Mouse (Mus musculus): ENCODE results near the gene Klf12. TPM values are rescaled to one million over a fixed set of nuclear protein-coding genes. Genes with fewer than 3 reads are reported as not detected.

Gene Klf12
- polyA plus RNA-seq, 1 experiment from 2014 or later, result 45.1 TPM

- Histone ChIP-seq H3K9ac (replicated peaks) (no peak overlapping the region), H3K9me3 (no peaks in the 10 kb centered on the region), H3K36me3 (no peaks in the 10 kb centered on the region), H3K4me2 (replicated peaks) (no peak overlapping the region), H3K27me3 (no peaks in the 10 kb centered on the region), H3K4me3 (no peak overlapping the region), H3K27ac (replicated peaks) (no peak overlapping the region), H3K4me1 (no peaks in the 10 kb centered on the region)
- peak; percentile 46; the same call in 1 of the 2 replicates for ATAC-seq (replicated peaks)
- WGBS, result 66% methylated on average over 4 of the region's 4 CpGs
Observed at GRCm38 (mm10) chr14:99967920-99968319, 316.6 kb downstream of the Klf12 start.

GRCm38 (mm10) chr14:99960500-99961229 lies 323.8 kb downstream of the Klf12 start:
- no peak overlapping the region for H3K9ac ChIP-seq (replicated peaks)
- H3K27ac ChIP-seq (replicated peaks), result no peak overlapping the region
- WGBS, result 93% methylated on average over 10 of the region's 10 CpGs
- H3K4me3 ChIP-seq, result no peak overlapping the region
- no peak overlapping the region for H3K4me2 ChIP-seq (replicated peaks)
- H3K36me3 ChIP-seq, result no peaks in the 10 kb centered on the region
- 0 out of 2 replicates have a peak, but pooled peaks cover 5% of the 10 kb centered on the region for H3K9me3 ChIP-seq
- H3K27me3 ChIP-seq, result no peaks in the 10 kb centered on the region
- no peak for ATAC-seq (replicated peaks)
- H3K4me1 ChIP-seq, result no peaks in the 10 kb centered on the region

- Histone ChIP-seq H3K4me1 (no peaks in the 10 kb centered on the region), H3K4me3 (no peak overlapping the region), H3K9me3 (no peaks in the 10 kb centered on the region), H3K27me3 (no peaks in the 10 kb centered on the region), H3K9ac (replicated peaks) (no peak overlapping the region), H3K27ac (replicated peaks) (no peak overlapping the region), H3K4me2 (replicated peaks) (no peak overlapping the region), H3K36me3 (no peaks in the 10 kb centered on the region)
- 85% methylated on average over 4 of the region's 4 CpGs for WGBS
- ATAC-seq (replicated peaks), result no peak; the same call in 1 of the 2 replicates
Observed at GRCm38 (mm10) chr14:99955133-99955532, 329.3 kb downstream of the Klf12 start.

- Histone ChIP-seq H3K27me3 (no peaks in the 10 kb centered on the region), H3K9ac (replicated peaks) (no peak overlapping the region), H3K27ac (replicated peaks) (peak overlapping the region; percentile 67), H3K4me3 (no peak overlapping the region), H3K9me3 (no peaks in the 10 kb centered on the region), H3K36me3 (no peaks in the 10 kb centered on the region), H3K4me1 (peaks cover 33% of the 10 kb centered on the region), H3K4me2 (replicated peaks) (no peak overlapping the region)
- 20% methylated on average over 17 of the region's 17 CpGs for WGBS
- peak; percentile 76 for ATAC-seq (replicated peaks)
Observed at GRCm38 (mm10) chr14:99944221-99945108, 340.0 kb downstream of the Klf12 start.

DNA sequence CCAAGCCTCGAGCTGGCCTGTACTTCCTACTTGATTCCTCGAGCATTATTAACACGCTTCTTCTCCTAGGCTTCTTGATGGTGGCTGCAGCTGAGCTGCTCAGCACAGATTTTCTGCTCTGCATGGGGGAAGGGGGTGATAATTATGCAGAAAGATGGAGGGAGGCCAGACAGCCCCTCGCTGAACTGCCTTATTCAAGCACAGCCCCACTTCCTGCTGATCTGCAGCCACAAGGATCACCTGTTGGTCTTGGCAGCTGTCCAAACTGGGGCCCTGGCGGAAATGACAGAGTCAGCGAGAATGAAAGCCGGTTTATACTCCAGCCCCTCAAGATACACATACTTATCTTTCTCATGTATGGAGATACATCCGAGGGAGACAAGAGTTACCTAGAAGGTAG lies 341.3 kb downstream of the Klf12 start:
- H3K36me3 ChIP-seq, result no peaks in the 10 kb centered on the region
- H3K9me3 ChIP-seq, result no peaks in the 10 kb centered on the region
- no peak overlapping the region for H3K4me3 ChIP-seq
- H3K27ac ChIP-seq (replicated peaks), result peak overlapping the region; percentile 67
- H3K27me3 ChIP-seq, result no peaks in the 10 kb centered on the region
- H3K4me2 ChIP-seq (replicated peaks), result peak overlapping the region; percentile 10; the same call in 1 of the 2 replicates
- H3K9ac ChIP-seq (replicated peaks), result no peak overlapping the region
- peak; percentile 94 for ATAC-seq (replicated peaks)
- WGBS, result 2% methylated on average over 8 of the region's 8 CpGs
- peaks cover 33% of the 10 kb centered on the region for H3K4me1 ChIP-seq

- Histone ChIP-seq H3K9me3 (no peaks in the 10 kb centered on the region), H3K36me3 (no peaks in the 10 kb centered on the region), H3K27ac (replicated peaks) (no peak overlapping the region), H3K4me2 (replicated peaks) (no peak overlapping the region), H3K9ac (replicated peaks) (no peak overlapping the region), H3K4me3 (no peak overlapping the region), H3K4me1 (peaks cover 5% of the 10 kb centered on the region; the same call in 1 of the 2 replicates), H3K27me3 (no peaks in the 10 kb centered on the region)
- 83% methylated on average over 5 of the region's 5 CpGs for whole genome bisulfite sequencing
- ATAC-seq (replicated peaks), result no peak
Observed at GRCm38 (mm10) chr14:99933456-99933855, 351.0 kb downstream of the Klf12 start.

- no peaks in the 10 kb centered on the region for H3K36me3 ChIP-seq
- no peaks in the 10 kb centered on the region for H3K9me3 ChIP-seq
- no peak overlapping the region for H3K27ac ChIP-seq (replicated peaks)
- H3K4me1 ChIP-seq, result peaks cover 5% of the 10 kb centered on the region; the same call in 1 of the 2 replicates
- no peak overlapping the region for H3K9ac ChIP-seq (replicated peaks)
- no peak overlapping the region for H3K4me2 ChIP-seq (replicated peaks)
- H3K27me3 ChIP-seq, result no peaks in the 10 kb centered on the region
- 5% methylated on average over 4 of the region's 4 CpGs for WGBS
- no peak overlapping the region for H3K4me3 ChIP-seq
- ATAC-seq (replicated peaks), result peak; percentile 76
Observed at GRCm38 (mm10) chr14:99931879-99932278, 352.6 kb downstream of the Klf12 start.

GRCm38 (mm10) chr14:99911912-99912311 lies 372.6 kb downstream of the Klf12 start:
- Histone ChIP-seq H3K36me3 (no peaks in the 10 kb centered on the region), H3K4me3 (no peak overlapping the region), H3K9me3 (no peaks in the 10 kb centered on the region), H3K4me1 (0 out of 2 replicates have a peak, but pooled peaks cover 3% of the 10 kb centered on the region), H3K27me3 (no peaks in the 10 kb centered on the region), H3K27ac (replicated peaks) (no peak overlapping the region), H3K4me2 (replicated peaks) (no peak overlapping the region), H3K9ac (replicated peaks) (no peak overlapping the region)
- 63% methylated on average over 3 of the region's 3 CpGs for WGBS
- no peak for ATAC-seq (replicated peaks)

- Histone ChIP-seq H3K4me3 (no peak overlapping the region), H3K27ac (replicated peaks) (no peak overlapping the region), H3K9me3 (no peaks in the 10 kb centered on the region), H3K9ac (replicated peaks) (no peak overlapping the region), H3K4me2 (replicated peaks) (no peak overlapping the region), H3K27me3 (no peaks in the 10 kb centered on the region), H3K36me3 (no peaks in the 10 kb centered on the region), H3K4me1 (0 out of 2 replicates have a peak, but pooled peaks cover 3% of the 10 kb centered on the region)
- peak; percentile 51 for ATAC-seq (replicated peaks)
- 67% methylated on average over 2 of the region's 5 CpGs for WGBS
Observed at GRCm38 (mm10) chr14:99910876-99911275, 373.6 kb downstream of the Klf12 start.

- no peak overlapping the region for H3K27ac ChIP-seq (replicated peaks)
- no peak overlapping the region for H3K9ac ChIP-seq (replicated peaks)
- ATAC-seq (replicated peaks), result no peak
- no peaks in the 10 kb centered on the region for H3K4me1 ChIP-seq
- 94% methylated on average over 3 of the region's 3 CpGs for WGBS
- H3K4me3 ChIP-seq, result no peak overlapping the region
- no peak overlapping the region for H3K4me2 ChIP-seq (replicated peaks)
- no peaks in the 10 kb centered on the region for H3K9me3 ChIP-seq
- H3K36me3 ChIP-seq, result 0 out of 2 replicates have a peak, but pooled peaks cover 2% of the 10 kb centered on the region
- no peaks in the 10 kb centered on the region for H3K27me3 ChIP-seq
Observed at GRCm38 (mm10) chr14:99900902-99901301, 383.6 kb downstream of the Klf12 start.

DNA sequence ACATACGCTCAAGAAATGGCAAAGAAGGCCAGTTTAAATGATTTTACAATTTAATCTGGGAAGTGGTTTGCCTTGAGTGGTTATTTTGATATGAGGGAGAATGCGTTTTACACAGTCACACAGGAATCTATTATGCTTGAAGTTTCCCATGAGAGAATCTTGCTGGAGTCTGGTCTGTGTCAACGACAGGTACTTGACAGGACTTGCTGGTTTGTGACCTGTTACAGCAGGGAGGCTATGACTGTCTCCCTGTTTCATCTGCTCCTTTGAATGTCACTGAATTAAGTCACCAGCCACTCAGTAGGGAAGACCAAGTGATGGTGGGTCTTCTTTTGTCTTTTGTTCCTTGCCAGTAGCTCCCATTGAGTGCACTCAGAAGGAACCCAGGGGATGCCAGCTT lies 385.6 kb downstream of the Klf12 start:
- H3K9me3 ChIP-seq, result no peaks in the 10 kb centered on the region
- no peaks in the 10 kb centered on the region for H3K4me1 ChIP-seq
- no peak overlapping the region for H3K9ac ChIP-seq (replicated peaks)
- H3K27ac ChIP-seq (replicated peaks), result no peak overlapping the region
- H3K27me3 ChIP-seq, result no peaks in the 10 kb centered on the region
- no peak overlapping the region for H3K4me2 ChIP-seq (replicated peaks)
- H3K36me3 ChIP-seq, result 0 out of 2 replicates have a peak, but pooled peaks cover 2% of the 10 kb centered on the region
- H3K4me3 ChIP-seq, result no peak overlapping the region
- ATAC-seq (replicated peaks), result no peak
- 82% methylated on average over 3 of the region's 3 CpGs for WGBS

Data from forebrain, embryonic 15.5 days (tissue).